Mouse (Mus musculus): ENCODE results near the gene Abca1.

Gene Abca1

DNA sequence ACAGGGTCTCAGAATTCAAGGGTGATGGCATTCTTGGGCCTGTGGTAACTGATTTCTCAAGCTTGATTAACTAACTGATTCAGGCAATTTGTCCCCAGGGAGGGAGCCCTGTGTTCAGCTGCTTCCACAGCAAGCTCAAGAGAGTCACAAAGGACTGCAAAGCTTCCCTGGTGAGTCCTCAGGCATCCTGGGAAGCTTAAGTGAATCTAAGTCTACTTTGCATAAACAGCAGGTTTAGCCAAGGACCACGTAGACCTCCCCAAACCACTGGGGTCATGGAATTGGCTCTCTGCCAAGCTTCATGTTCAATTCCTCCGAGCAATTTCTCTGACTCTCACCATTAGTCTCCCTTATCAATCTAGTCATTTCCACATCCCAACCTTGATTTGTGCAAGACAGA lies 12.2 kb downstream of the Abca1 start:
- DNase-seq: no peak

DNA sequence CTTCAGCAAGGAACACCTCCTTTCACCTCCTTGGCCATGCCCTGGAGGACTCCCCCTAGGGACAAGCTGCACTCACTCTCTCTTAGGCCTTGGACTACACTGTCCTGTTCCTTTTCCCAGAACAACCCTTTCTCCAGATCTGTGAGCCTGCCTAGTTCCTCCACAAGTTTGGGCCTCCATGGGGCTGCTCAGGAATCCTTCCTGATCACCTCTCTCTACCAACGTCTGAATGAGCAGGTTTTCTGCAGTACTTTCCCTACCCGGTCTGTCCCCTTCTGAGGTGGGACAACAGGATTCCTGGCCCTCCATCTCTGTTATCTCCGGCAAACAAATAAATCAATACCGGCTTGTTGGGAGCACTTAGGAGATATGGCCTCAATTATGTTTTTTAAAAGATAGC lies 12.6 kb downstream of the Abca1 start:
- DNase-seq: no peak

DNA sequence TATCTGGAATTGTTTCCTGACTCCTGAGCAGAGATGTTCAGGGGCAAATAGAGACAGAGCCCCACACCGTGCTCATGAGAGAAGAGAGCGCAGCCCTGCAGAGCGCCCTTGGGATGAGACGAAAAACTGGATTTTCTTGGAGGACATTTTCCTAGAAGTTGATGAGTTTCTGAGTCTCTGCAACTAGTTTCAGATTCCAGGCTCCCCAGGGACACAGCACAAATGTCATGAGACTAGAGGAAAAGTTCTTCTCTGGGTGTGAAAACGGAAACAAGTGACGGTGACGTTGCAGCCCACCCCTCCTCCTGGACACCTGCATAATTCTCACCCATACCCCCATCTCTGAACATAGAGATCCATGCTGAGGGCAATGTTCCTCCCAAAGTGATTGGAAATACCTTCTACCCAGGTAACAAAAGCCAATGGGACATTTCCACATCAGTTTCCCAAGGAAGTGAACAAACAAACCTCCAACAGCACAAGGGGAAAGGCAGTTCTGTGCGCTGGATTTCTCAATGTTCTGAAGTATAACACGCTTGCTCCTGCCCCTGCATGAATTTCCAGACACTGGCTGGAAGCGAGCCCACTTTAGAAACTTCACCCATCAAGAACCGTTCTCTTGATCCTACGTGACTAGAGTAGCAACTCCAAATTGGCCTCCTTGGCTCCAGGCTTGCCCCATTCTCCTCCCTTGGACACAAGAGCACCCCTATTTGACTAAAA lies 13.3 kb downstream of the Abca1 start:
- DNase-seq: peak; percentile 35

DNA sequence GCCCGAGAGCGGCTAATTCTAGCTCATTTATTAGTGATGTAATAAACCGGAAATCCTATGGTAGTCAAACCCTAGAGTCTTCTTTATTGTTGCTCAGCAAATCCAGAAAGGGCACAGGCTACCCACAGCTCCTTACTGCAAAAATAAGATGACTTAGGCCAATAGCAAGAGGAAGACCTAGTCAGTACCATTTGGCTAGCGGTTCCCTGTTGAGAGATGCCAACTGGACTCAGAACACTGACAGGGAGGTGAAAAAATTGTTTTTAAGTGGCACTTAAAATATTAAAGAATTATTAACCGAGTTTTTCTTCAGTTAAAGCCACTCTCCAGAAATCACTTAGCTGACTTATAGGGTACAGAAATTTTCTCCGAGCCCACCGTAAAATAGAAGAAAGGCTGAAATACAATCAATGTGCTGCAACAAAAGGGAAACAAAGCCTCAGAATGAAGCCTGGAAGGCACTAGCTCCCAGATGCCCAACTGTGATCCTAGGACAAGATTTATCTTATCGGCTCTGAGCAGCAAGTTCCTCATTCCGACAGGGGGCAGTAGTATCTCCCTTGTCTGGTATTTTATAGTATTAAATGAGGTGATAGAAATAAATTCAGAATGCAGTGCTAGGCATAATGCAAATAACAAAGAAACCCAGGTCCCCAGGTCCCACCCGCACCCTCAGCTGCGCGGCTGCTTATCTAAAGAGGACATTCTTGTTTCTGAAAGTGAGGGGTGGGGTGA lies 14.1 kb downstream of the Abca1 start:
- DNase-seq: no peak

DNA sequence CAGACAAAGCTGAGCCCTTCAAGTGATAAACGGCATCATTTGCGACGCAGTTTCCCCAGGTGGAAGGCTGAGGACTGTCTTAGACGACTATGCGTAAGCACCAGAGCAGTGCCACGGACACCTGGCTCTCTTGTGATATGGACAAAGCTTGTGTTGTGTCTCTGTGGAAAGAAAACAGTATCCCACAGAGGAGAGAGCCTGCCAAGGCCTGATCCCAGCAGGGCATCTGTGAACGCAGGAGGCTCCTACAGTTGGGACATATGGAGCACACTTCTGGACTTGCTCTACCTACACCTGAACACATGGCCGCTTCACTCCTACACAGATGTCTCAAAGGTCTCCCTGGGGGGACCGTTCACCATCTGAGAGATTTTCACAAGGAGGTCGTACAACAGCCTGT lies 15.1 kb downstream of the Abca1 start:
- no peak for DNase-seq

DNA sequence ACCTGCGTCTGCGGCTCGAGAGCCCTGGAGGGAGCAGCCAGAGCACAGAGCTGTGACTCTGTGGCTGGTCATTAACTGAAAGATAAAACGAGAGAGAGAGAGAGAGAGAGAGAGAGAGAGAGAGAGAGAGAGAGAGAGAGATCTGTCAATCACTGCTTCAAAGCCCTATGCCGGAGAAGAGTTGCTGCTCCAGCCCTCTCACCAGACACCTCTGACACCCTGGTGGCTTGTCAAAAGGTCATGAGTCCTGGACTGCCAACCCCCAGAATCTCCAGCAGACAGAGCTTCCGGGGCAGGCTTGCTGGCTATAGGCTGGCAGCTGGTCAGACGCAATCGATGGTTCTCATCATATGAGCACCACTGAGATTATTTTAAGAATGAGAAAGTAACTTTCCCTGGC lies 15.7 kb downstream of the Abca1 start:
- DNase-seq: no peak

DNA sequence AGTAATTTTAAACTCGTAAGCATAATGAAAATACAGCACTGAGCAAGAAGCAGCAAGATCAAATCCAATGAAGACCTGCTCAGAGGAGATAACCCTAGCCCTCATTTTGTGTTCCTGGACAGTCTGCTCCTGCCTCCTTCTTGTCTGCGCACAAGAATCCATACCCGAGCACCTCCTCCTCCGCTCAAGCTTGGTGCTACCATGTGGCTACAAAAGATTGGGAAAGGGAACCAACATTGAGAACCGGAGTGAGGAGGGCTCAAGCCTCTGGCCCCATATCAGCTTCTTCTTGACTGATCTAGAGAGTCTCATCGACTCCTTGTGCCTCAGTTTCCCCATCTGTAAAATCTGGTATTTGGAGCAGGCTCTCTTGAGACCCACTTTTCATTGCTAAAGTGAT lies 19.0 kb downstream of the Abca1 start:
- no peak for DNase-seq

DNA sequence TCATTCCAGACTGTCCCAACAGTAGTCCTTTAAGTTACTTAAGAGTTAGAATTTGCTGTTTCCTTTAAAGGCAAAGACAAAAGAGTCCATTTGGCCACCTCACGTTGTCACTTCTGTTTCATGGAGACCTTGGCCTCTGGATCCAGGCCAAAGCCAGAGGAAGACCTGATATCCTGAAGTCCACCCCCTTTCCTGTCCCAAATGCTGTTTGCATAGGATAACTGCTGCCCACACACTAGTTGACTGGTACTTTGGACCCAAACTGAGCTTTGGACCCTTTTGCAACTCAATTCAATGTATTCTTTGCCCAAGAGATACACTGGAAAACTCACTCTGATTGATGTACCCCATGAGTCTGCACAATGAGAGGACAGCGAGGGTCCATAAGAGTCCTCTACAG lies 20.2 kb downstream of the Abca1 start:
- DNase-seq: no peak

DNA sequence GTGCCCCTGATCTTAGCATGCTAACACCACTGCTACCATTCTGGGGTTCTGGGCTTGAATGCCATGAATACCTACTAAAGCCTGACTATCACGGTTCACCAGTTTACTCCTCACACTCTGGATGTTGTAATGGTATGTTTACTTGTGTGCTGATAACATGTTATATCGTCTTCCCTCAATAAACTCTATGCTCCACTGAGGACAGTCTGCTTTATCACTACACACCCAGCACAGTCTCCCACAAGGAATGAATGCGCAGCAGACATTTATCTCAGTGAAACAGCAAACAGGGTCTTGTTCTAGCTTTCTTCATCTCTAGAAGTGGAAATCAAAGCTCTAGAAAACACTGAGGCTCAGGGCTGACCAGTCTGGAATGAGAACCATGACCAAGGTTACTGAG lies 20.7 kb downstream of the Abca1 start:
- no peak for DNase-seq

DNA sequence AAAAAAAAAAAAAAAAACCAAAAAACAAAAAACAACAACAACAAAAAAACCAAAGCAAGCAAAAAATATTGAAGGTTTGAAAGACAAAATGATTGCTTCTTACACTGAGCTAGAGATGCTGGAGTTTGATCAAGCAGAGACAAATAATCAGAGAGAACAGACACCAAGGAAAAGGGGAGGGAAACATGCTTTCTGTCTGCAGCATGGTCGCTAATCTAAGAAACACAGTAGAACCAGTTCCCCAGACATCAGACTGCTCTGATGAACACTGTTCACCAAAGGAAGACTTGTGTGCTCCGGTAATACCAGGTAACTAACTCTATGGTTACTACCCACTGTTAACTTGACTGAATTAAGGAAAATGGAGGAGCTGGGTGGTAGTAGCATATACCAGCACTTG lies 22.6 kb downstream of the Abca1 start:
- DNase-seq: no peak

DNA sequence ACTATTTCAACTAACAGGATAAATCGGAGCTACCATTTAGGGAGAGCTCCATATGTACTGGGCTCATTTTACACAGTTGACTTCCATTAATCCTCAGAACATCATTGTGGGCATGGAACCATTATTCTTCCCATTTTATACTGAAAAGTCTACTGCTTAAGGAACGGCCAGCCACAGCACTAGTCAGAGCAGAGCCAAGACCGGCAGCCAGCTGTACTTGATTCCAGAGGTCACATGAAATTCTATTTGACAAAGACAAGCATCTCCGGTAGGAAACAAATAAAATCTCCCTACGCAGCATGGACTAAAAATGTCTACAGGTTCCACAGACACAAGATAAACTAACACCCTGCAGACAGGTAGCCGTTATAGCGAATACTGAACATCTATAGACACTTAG lies 24.9 kb downstream of the Abca1 start:
- DNase-seq: no peak

DNA sequence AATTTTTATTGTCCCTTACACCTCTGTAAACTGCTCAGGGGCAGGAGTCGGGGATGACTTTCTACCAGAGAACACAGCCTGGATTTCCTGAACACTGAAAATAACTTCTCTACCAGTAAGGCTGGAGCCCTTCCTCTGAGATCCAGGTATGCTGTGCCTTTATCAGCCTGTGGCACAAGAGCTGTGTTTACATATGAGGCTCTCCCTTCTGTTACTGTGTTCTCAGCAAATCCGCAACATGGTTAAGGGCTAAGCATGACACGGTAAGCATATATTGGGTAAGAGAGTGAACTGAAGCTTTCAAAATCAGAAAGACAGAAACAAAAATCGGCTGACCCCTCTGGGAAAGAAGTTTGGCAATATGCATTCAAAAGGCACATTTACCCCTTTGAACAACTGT lies 25.7 kb downstream of the Abca1 start:
- DNase-seq: no peak

DNA sequence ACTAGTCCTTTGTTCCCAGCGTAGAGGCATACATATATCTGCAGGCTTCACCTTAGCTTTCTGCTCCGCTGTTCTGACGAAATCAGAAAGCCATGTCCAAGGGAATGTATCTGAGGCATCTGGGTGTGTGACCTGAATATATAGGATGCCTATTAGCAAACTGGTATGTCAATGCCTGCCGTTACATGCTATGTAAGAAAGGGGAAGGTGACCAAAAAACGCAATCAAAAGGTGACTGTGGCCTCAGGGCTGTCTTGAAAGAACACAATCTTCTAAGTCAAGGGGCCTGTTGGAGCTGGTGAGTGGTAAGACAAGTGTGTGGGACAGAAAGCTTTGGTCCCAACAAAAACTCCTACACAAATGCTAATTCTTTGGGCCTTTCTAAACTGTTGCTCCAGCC lies 28.2 kb downstream of the Abca1 start:
- DNase-seq: no peak

DNA sequence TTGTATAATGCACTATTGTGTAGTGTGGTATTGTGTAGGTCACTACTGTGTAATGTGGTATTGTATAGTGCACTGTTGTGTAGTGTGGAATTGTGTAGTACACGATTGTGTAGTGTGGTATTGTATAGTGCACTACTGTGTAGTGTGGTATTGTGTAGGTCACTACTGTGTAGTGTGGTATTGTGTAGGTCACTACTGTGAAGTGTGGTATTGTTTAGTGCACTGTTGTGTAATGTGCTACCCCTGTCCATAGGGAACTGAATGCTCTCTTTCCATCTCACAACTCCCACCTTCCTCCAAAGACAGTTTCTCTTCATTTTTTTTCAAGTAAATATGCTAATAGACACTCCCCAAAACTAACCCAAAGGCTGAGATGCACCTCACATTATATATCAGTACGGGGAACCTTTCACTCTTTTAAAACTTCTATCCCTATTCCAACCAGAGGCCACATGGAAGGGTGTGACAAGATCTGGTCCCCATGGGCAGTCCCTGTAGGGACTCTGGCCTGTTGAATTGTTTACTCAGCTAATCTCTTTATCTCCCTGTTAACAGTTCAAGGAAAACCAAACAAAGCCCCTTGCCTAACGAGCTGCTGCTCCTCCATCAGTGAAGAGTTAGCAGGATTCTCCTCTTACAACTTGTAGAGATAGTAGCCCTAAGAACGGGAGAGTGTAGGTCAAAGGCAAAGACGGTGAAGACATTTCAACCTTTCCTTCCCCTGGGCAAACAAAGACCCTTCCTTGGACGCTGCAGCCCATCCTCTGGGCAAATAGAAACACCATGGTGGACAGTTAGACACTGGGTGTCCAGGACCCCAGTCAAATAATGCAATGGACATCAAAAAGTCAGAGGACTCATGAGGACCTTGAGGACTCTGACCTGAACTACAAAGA lies 28.8 kb downstream of the Abca1 start:
- DNase-seq: no peak

DNA sequence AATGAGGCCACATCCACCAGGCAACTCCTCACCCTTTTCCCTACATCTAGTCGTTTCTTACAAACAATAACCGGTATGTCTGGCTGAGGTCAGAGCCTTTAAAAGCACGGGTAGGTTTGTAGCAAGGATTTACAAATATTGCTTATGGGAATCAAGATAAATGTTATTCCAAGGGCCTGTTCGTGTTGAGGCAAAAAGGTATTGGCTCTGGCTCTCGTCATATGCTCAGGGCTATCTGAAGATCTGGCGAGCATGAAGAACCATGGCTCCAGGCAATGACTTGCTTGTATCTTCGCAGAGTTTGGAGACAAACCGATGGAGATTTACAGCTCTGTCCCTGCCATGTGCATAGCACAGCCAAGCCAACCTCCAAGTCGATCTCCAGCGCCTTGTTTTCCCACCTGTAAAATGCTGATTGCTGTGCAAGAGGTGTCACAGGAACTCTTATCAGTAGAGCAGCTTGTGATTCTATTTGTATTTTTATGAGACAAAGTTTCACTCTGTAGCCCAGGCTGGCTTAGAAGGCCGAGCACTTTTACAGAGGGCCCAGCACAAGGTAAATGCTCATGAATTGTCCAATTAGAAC lies 29.9 kb downstream of the Abca1 start:
- no peak for DNase-seq

DNA sequence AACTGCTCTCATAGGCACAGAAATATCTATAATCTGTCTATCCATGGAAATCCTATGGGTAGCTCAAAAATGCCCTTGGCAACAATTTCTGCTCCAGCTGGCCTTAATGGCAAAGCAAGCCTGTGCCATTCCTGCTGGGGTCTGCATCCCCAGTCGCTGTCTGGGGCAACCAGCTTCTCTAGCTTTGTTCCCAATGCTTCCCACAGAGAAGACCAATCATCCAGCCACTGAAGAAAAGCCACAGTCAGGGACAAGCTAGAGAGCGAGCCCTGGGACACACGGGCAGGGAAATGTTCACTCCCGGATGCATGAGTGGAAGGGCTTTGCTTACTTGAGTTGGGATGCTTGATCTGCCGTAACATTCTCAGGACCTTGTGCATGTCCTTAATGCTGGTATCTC lies 32.4 kb downstream of the Abca1 start:
- no peak for DNase-seq

DNA sequence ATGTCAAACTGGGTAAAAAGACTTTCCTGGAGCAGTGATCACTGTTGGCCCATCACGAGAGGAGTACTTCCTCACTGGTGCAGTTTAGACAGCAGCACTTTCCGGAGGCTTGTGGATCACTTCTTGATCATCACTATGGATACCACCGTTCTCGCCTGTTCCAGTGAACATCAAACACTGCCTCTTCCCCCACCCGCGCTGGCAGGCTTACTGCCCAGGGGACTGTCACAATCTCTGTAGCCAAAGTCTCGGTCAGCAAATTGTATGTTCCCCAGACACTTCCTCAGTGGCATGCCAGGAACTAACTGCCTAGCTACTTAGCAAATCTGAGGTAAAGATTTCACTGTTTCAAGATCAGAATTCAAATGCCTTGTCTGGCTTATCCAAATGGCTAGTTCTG lies 32.9 kb downstream of the Abca1 start:
- DNase-seq: no peak

DNA sequence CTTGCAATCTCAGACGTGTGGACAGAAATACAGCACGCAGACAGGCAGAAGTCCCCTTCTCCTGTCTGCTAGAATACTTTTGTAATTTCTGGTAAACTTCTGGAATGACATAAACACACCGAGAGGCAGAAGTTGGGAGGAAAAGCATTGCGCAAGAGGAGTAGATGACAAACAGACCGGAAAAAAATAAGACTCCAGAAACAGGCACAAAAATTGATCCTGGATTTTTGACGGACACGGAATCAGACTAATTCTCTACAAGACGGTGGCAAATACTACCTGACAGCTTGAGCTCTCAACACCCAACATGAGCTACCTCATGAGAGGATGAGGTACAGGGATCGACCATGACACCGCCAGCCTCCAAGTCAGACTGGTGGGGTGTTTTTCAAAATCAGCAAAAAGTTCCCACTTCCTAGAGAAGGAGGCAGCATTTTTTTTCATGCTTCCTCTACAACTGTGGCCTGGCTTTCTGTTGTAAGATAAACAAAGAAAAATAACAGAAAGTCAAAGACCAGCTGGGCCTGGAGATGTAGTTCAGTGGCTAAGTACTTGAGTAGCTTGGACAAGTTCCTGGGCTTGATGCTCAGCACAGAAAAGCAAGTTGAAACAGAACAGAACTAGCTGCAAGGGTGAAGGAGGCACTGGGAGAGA lies 34.7 kb downstream of the Abca1 start:
- no peak for DNase-seq

DNA sequence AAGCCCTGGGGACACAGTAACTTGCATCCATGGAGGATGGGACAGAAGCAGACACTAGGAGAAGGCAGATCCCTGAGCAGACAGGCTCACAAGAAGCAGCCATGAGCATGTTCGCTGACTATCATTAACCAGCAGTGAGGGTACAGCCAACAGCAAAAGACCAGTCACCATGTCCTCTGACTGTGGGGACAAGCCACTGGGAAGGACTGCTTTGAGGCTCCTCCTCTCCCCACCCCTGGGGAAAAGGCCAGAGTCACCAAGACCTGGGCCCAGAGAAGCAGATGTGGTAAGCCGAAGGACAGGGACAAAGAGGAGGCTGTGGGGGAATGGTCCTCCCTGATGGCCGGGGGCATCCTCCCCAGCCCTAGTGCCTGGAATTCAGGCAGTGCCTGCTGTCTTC lies 37.4 kb downstream of the Abca1 start:
- DNase-seq: no peak

DNA sequence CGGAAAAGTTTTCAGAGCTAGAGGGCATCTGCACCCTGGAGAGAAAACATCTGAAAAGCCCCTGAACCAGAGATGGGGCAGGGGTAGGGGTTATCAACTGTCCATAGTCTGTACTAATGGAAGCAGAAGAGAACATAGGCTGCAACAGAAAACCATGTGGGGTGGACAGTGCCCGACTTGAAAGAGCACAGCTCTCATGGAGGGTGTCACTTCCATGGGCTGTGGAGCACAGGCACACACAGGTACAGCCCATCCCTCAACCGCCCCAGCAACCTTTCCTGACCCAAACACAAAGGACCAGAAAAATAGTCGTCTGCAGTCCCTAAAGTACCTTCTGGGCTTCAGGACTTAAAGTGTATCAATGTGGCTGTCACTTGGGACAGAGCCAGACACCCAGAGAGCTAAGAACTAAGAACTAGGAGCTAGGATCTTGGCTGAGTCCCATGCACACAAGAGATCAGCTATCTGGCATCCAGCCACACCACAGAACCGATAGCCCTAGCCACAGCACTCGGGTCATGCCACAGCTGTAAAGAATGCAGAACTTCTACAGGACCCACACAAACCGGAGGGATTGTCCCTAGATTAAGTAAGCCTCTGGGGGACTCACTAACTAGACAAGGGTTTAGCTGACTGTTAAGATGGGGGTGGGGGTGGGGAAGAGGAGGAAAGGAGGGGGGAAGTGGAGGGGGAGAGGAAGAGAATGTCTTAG lies 38.0 kb downstream of the Abca1 start:
- peak; percentile 44 for DNase-seq

DNA sequence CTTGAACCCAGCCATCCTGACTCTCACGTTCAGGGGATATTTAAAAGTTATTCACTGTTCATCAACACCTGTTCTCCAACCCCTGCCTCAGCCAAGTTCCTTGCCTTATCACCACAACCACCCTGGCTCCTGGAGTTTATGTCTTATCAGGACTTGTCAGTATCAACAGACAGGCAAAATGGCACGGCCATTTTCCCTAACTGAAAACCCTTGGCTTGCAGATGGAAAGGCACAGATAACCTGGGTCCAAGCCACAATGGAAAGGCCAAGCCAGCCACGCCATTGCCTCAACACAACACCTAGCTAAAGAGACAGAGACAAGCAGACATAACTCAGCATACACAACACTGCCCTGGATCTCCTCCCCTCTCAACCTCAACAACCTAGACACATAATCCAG lies 38.6 kb downstream of the Abca1 start:
- no peak for DNase-seq

DNA sequence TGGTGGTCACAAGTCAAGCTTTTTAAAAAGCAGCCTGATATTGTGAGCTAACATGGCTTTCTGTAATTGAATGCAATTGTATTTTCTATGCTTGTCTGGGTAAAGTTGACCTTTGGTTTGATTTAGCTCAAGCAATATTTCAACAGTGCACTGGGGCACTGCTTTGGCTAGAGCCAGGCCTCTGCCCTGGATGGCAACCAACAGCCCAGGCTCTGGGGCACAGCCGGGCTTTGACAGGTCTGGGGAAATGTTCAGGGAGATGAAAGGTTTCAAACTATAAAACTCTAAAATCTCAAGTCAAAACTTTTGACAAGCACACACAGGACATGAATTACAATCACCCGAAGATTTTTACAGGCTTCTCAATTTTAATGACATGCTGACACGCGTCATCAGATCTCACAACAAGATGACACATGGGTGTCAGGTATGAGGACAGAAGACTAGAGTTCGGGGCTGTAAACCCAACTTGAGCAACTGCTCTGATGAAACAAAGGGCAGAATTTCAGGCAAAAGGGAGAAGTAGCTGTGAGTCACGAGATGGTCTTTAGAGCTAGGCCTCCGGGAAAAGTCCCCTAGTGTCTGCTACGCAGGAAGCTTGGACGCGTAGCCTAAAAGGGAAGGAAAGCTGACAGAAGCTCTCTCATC lies 39.5 kb downstream of the Abca1 start:
- no peak for DNase-seq

All from lung, postnatal 10 days (tissue).